Mouse (Mus musculus) heart, adult 2 months (tissue): ENCODE measurements around the gene Cep170.

ENCODE experiments used
- CTCF ChIP-seq: fragments of 200-600 bp; IDR thresholded peaks from 2 replicates; pipeline ENCODE4 v1.8.1; 2022; ENCODE audit warnings: antibody characterized with exemption, mild to moderate bottlenecking, moderate library complexity
- POLR2A ChIP-seq: fragments of 200-500 bp; IDR thresholded peaks from 2 replicates; pipeline ENCODE4 v1.6.1; 2011; ENCODE audit warnings: mild to moderate bottlenecking, low read depth, low read length, control low read depth; ENCODE audit not compliant: insufficient read depth

DNA sequence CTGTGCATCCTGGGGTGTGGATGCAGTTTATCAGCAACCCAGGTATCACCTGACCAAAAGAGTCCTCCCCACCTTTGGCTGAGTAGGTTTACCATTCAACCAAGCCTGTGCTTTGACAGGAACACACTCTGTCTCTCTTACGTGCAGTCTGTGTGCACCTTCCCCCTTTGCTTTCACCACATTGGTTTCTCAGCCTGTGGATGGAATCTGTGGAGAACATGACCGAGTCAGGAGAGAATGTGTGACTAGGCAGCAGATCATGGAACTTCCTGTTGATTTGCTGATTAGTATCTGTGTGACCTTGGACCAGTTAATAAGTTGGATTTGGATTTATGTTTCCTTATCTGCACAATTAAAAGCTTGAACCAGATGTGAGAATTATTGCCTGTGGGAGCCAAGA is 4.3 kb upstream of the Cep170 start:
- TF ChIP-seq POLR2A (no peak), CTCF (no peak)
